Mouse (Mus musculus) forebrain, embryonic 12.5 days (tissue): ENCODE measurements at regions not wholly inside any gene's neighbourhood (a gene's known extent, or its start where the extent isn't known, plus 50 kb on each side); places are given as distances from the start of the nearest gene placed in this dataset.
A peak's percentile ranks its signal among the peaks of the same experiment; 100 is the strongest.

Experiments used
- ATAC-seq: fragments of 200-750 bp; cut with Nextera tagmentation; 2 replicates; pipeline ENCODE4 v1.8.0; 2017; ENCODE audit warnings: moderate TSS enrichment; ENCODE audit not compliant: low FRiP score
- H3K27ac ChIP-seq: fragments of 300-500 bp; sonication (generic); 2 replicates; pipeline ENCODE4 v1.5.1; 2016; ENCODE audit warnings: mild to moderate bottlenecking
- H3K27me3 ChIP-seq: fragments of 300-500 bp; sonication (generic); 2 replicates; pipeline ENCODE4 v1.6.1; 2016; ENCODE audit warnings: mild to moderate bottlenecking
- H3K36me3 ChIP-seq: fragments of 300-500 bp; sonication (generic); replicated peaks from 2 replicates; pipeline ENCODE4 v1.6.1; 2016; ENCODE audit warnings: mild to moderate bottlenecking
- H3K4me1 ChIP-seq: fragments of 300-500 bp; sonication (generic); 2 replicates; pipeline ENCODE4 v1.6.1; 2016
- H3K4me2 ChIP-seq: fragments of 300-500 bp; sonication (generic); 2 replicates; pipeline ENCODE4 v1.6.1; 2016; ENCODE audit warnings: mild to moderate bottlenecking, moderate library complexity
- H3K4me3 ChIP-seq: fragments of 300-500 bp; sonication (generic); replicated peaks from 2 replicates; pipeline ENCODE4 v1.5.1; 2016; ENCODE audit warnings: mild to moderate bottlenecking
- H3K9ac ChIP-seq: fragments of 300-500 bp; sonication (generic); 2 replicates; pipeline ENCODE4 v1.6.1; 2016; ENCODE audit warnings: mild to moderate bottlenecking
- H3K9me3 ChIP-seq: fragments of 300-500 bp; sonication (generic); 2 replicates; pipeline ENCODE4 v1.6.1; 2016
- WGBS: fragments of 180-500 bp; shearing (Covaris S2); methylation state at CpG from one replicate; pipeline ENCODE4 v1.1.7; 2016; 5-methylcytosine and 5-hydroxymethylcytosine counted together

DNA sequence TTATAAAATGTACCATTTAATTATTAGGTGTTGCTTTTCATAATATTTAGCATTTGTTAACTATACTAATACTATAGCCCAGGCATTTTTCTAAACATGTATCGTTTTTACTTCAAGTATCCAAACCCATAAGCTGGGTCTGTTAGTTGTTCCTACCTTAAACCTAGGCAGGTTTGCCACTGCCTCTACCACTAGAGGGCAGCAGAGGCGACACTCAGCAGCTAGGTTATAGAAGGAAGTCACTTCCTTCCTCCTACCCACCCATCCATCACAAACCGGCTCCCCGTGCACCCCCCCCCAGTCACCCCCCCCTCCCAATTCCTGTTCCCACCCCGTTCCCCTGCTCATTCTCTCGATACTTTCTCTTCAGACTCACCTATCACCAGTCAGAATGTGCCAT is 150.6 kb downstream of the Cct6b start:
- Histone ChIP-seq H3K27me3 (peaks cover 24% of the 10 kb centered on the region), H3K4me2 (no peak overlapping the region), H3K4me3 (no peak overlapping the region), H3K36me3 (no peaks in the 10 kb centered on the region), H3K27ac (no peak overlapping the region), H3K4me1 (peaks cover 18% of the 10 kb centered on the region), H3K9me3 (no peaks in the 10 kb centered on the region), H3K9ac (no peak overlapping the region)
- 28% methylated on average over 6 of the region's 6 CpGs for WGBS
- ATAC-seq = no peak

DNA sequence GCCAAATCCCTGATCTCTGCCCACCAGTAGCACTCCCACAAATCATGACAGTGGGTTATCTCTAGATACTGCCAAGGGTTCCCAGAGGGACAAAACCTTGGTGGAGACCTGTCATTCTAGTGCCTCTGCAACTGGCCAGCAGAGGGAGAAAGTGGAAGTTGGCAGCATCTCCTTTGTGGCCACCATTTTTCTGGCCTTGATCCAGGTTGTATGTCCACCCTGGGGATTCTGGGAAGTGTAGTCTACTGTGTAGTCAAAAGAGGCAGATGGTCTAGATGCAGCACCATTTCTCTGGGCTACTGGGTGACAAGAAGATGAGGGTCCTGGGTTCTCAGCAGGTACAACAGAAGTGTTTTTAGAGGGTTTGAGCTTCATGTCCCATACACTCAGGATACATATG is 152.1 kb downstream of the Cct6b start:
- Histone ChIP-seq H3K9ac (no peak overlapping the region), H3K27me3 (peaks cover 13% of the 10 kb centered on the region), H3K4me3 (no peak overlapping the region), H3K4me2 (no peak overlapping the region), H3K9me3 (no peaks in the 10 kb centered on the region), H3K27ac (no peak overlapping the region), H3K4me1 (peaks cover 9% of the 10 kb centered on the region), H3K36me3 (no peaks in the 10 kb centered on the region)
- ATAC-seq = no peak

DNA sequence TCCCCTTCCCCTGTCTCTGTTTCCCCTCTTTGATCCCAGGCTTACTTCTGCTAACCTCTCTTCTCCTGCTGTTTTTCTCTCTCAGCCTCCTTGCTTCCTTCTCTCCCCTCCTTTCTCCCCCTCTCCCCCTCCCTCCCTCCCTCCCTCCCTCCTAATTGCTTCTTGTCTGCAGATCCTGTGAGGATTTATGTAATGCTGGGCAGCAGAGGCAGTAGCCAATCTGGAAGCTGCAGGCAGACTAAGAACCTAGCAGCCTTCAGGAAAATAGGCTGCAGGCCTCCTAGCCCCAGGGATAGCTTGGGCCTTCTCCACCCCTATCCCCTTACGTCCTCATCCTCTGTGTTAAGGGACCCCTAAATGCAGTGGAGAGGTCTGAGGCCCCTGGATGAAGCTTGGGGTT is 155.2 kb downstream of the Cct6b start:
- no peak for ATAC-seq
- H3K4me3 ChIP-seq = no peak overlapping the region
- 53% methylated on average over 1 of the region's 1 CpGs for WGBS
- peaks cover 12% of the 10 kb centered on the region for H3K27me3 ChIP-seq
- H3K4me2 ChIP-seq = no peak overlapping the region
- H3K27ac ChIP-seq = no peak overlapping the region
- 0 out of 2 replicates have a peak, but pooled peaks cover 5% of the 10 kb centered on the region for H3K4me1 ChIP-seq
- H3K9ac ChIP-seq = no peak overlapping the region
- H3K9me3 ChIP-seq = no peaks in the 10 kb centered on the region
- no peaks in the 10 kb centered on the region for H3K36me3 ChIP-seq

GRCm38 (mm10) chr11:82607661-82608060 is 156.5 kb downstream of the Cct6b start:
- no peak overlapping the region for H3K9ac ChIP-seq
- no peaks in the 10 kb centered on the region for H3K9me3 ChIP-seq
- H3K4me3 ChIP-seq = no peak overlapping the region
- 91% methylated on average over 5 of the region's 5 CpGs for WGBS
- no peak for ATAC-seq
- peaks cover 18% of the 10 kb centered on the region for H3K27me3 ChIP-seq
- no peak overlapping the region for H3K27ac ChIP-seq
- H3K4me1 ChIP-seq = peaks cover 11% of the 10 kb centered on the region
- no peak overlapping the region for H3K4me2 ChIP-seq
- no peaks in the 10 kb centered on the region for H3K36me3 ChIP-seq

DNA sequence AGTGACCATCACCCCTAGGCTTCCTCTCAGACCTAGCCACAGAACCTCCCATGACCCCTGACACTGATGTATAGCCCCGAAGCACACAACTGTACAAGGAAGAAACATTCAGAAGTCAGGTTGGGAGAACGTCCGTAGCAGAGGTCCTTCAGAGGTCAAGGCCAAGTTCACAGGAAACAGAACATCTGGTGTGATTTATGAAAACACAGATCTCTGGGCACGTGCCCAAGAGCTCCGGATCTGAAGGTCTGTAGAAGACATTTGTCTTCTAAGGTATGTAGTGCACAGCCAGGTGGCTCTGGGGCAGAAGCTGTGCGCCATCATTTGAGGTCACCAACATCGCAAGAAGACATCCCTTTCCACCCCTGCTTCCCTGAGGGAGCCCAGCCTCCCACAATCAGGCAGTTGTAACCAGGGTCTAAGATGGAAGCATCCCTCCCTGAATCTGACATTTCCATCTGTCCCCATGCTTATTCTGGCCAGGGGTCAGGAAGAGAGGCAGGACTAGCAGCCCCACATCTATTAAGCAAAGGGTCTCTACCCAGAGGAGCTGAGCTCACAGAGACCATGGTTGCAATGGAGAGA is 159.8 kb downstream of the Cct6b start:
- no peak overlapping the region for H3K4me3 ChIP-seq
- H3K27ac ChIP-seq = no peak overlapping the region
- H3K4me2 ChIP-seq = no peak overlapping the region
- no peaks in the 10 kb centered on the region for H3K36me3 ChIP-seq
- ATAC-seq = no peak
- H3K9ac ChIP-seq = no peak overlapping the region
- WGBS = 86% methylated on average over 7 of the region's 7 CpGs
- peaks cover 17% of the 10 kb centered on the region; the same call in 1 of the 2 replicates for H3K27me3 ChIP-seq
- H3K4me1 ChIP-seq = peaks cover 15% of the 10 kb centered on the region
- no peaks in the 10 kb centered on the region for H3K9me3 ChIP-seq

DNA sequence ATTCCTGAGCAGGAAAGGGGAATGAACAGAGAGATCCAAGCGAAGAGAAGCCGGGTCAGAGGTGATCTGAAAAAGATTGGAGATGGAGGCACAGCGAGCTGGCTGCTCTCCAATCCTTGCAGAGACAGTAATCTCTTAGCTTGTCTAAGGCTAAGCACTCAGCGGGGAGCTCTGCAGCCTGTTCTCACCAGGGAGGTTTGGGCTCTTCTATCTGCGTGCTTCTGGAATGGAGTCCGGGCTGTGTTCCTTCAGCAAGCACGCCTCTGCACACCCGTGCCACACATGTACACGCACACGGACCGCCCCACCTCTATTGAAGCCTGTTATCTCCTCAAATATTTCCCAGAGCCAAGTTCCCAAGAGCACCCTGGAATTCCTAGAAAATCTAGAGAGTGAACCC is 161.3 kb downstream of the Cct6b start:
- no peaks in the 10 kb centered on the region for H3K9me3 ChIP-seq
- no peak overlapping the region for H3K4me3 ChIP-seq
- no peak overlapping the region for H3K27ac ChIP-seq
- WGBS = 18% methylated on average over 11 of the region's 11 CpGs
- ATAC-seq = no peak
- peaks cover 12% of the 10 kb centered on the region for H3K4me1 ChIP-seq
- H3K9ac ChIP-seq = no peak overlapping the region
- no peak overlapping the region for H3K4me2 ChIP-seq
- no peaks in the 10 kb centered on the region for H3K36me3 ChIP-seq
- H3K27me3 ChIP-seq = peaks cover 26% of the 10 kb centered on the region

DNA sequence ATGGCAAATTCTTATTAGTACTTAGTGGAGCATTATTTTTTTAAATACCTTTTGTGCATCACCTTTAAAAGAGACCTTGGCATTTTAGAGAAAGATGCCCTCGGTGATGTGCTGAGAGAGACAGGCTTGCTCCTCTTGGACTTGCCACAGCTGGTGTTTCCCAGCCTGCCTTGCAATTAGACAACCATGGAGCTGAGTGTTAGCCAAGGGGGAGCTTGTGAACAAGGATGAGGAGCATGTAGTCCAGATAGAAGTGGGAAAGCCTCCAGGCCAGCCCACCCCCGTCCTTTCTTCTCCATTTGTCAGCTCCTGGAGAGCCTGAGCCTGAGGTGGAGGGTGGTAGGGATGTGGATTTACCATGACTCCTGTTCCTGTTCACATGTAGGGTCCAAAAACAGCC is 161.9 kb downstream of the Cct6b start:
- no peaks in the 10 kb centered on the region for H3K9me3 ChIP-seq
- H3K36me3 ChIP-seq = no peaks in the 10 kb centered on the region
- no peak overlapping the region for H3K9ac ChIP-seq
- H3K4me3 ChIP-seq = no peak overlapping the region
- H3K27me3 ChIP-seq = peaks cover 26% of the 10 kb centered on the region
- peaks cover 16% of the 10 kb centered on the region for H3K4me1 ChIP-seq
- no peak overlapping the region for H3K4me2 ChIP-seq
- no peak for ATAC-seq
- H3K27ac ChIP-seq = no peak overlapping the region
- 45% methylated on average over 2 of the region's 2 CpGs for WGBS

DNA sequence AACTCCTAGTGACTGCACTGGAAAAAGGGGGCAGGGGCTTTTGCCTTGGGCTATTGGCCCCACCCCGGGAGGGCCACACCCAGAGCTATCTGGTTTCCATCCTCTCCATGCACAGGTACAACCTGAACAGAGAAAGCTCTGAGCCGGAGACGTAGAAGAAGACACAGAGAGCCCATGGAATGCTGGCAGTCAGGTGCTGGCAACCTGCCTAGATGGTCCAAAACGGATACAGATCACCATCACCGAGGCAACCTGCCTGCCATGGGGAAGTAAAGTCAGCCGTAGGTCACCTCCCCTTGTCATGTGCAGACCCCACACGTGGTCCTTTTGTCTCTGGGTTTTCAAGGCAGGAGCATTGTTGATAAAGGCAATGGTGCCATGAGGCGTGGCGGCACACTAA is 164.0 kb downstream of the Cct6b start:
- H3K9ac ChIP-seq = no peak overlapping the region
- H3K4me2 ChIP-seq = no peak overlapping the region
- no peak overlapping the region for H3K27ac ChIP-seq
- no peaks in the 10 kb centered on the region for H3K9me3 ChIP-seq
- no peaks in the 10 kb centered on the region for H3K36me3 ChIP-seq
- H3K27me3 ChIP-seq = peaks cover 26% of the 10 kb centered on the region
- 75% methylated on average over 9 of the region's 9 CpGs for WGBS
- no peak for ATAC-seq
- H3K4me1 ChIP-seq = peaks cover 16% of the 10 kb centered on the region
- no peak overlapping the region for H3K4me3 ChIP-seq

GRCm38 (mm10) chr11:82597757-82598156 is 166.4 kb downstream of the Cct6b start:
- H3K9me3 ChIP-seq = no peaks in the 10 kb centered on the region
- no peak overlapping the region for H3K27ac ChIP-seq
- no peaks in the 10 kb centered on the region for H3K36me3 ChIP-seq
- H3K4me3 ChIP-seq = no peak overlapping the region
- no peak overlapping the region for H3K4me2 ChIP-seq
- no peak overlapping the region for H3K9ac ChIP-seq
- peaks cover 11% of the 10 kb centered on the region for H3K4me1 ChIP-seq
- ATAC-seq = no peak
- WGBS = 22% methylated on average over 6 of the region's 6 CpGs
- peaks cover 14% of the 10 kb centered on the region for H3K27me3 ChIP-seq

- Histone ChIP-seq H3K27me3 (peaks cover 12% of the 10 kb centered on the region), H3K9me3 (no peaks in the 10 kb centered on the region), H3K27ac (no peak overlapping the region), H3K36me3 (no peaks in the 10 kb centered on the region), H3K4me3 (no peak overlapping the region), H3K4me1 (peaks cover 6% of the 10 kb centered on the region), H3K4me2 (no peak overlapping the region), H3K9ac (no peak overlapping the region)
- no peak for ATAC-seq
- WGBS = 79% methylated on average over 3 of the region's 3 CpGs
These were observed 167.3 kb downstream of the Cct6b start for GRCm38 (mm10) chr11:82596801-82597200.

GRCm38 (mm10) chr11:82589761-82590160 is 174.4 kb downstream of the Cct6b start:
- Histone ChIP-seq H3K27me3 (0 out of 2 replicates have a peak, but pooled peaks cover 3% of the 10 kb centered on the region), H3K4me2 (no peak overlapping the region), H3K9me3 (no peaks in the 10 kb centered on the region), H3K9ac (no peak overlapping the region), H3K4me3 (no peak overlapping the region), H3K36me3 (no peaks in the 10 kb centered on the region), H3K27ac (no peak overlapping the region), H3K4me1 (no peaks in the 10 kb centered on the region; the same call in 1 of the 2 replicates)
- 87% methylated on average over 2 of the region's 2 CpGs for WGBS
- ATAC-seq = no peak

DNA sequence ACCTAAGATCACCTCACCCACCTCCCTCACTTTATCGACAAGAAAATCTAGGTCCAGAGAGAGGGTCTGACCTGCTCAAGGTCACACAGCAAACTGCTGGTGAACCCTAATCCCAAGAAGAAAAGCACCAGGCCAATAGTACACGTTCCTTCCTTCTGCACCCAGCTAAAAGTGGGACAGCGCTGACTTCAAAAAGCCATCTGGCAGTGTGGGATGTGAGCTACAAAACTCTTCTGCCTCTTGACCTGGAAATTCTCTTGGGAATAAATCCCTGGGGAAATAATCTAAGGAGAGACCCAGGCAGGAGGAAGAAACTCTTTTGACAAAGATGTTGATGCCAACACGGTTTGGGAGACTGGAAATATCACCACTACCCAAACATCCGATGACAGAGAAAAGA is 175.4 kb downstream of the Cct6b start:
- H3K4me3 ChIP-seq = no peak overlapping the region
- 0 out of 2 replicates have a peak, but pooled peaks cover 3% of the 10 kb centered on the region for H3K27me3 ChIP-seq
- no peak overlapping the region for H3K9ac ChIP-seq
- H3K4me2 ChIP-seq = no peak overlapping the region
- H3K27ac ChIP-seq = no peak overlapping the region
- H3K36me3 ChIP-seq = no peaks in the 10 kb centered on the region
- no peaks in the 10 kb centered on the region; the same call in 1 of the 2 replicates for H3K4me1 ChIP-seq
- H3K9me3 ChIP-seq = no peaks in the 10 kb centered on the region
- no peak for ATAC-seq
- 87% methylated on average over 5 of the region's 5 CpGs for WGBS

GRCm38 (mm10) chr11:82579841-82580415 is 184.2 kb downstream of the Cct6b start:
- peak overlapping the region; percentile 81 for H3K27ac ChIP-seq
- peaks cover 16% of the 10 kb centered on the region for H3K4me1 ChIP-seq
- 9% methylated on average over 7 of the region's 7 CpGs for WGBS
- H3K4me3 ChIP-seq = no peak overlapping the region
- no peak overlapping the region for H3K4me2 ChIP-seq
- H3K36me3 ChIP-seq = no peaks in the 10 kb centered on the region
- ATAC-seq = peak; percentile 79
- H3K9me3 ChIP-seq = no peaks in the 10 kb centered on the region
- H3K9ac ChIP-seq = no peak overlapping the region
- H3K27me3 ChIP-seq = peaks cover 15% of the 10 kb centered on the region; the same call in 1 of the 2 replicates
